Mouse (Mus musculus): ENCODE measurements around the gene Cox8a. TPM values are rescaled to one million over a fixed set of nuclear protein-coding genes. Genes with fewer than 3 reads are reported as not detected.

The Cox8a gene
- polyA plus RNA-seq, 1 experiment, result 2,047 TPM

Other genes starting within 250 kb of the Cox8a start
- gene Ppp1r14b, start 242.6 kb downstream of the Cox8a start, polyA plus RNA-seq (2012; rRNA removed), result 69.4 and 78.5 TPM in 2 replicates
- 63.4 and 74.5 TPM in 2 replicates for gene Plcb3, start 241.1 kb downstream of the Cox8a start, polyA plus RNA-seq (2012; rRNA removed)
- gene Fkbp2, start 237.1 kb downstream of the Cox8a start, polyA plus RNA-seq (2012; rRNA removed), result 80.5 and 126 TPM in 2 replicates
- gene Vegfb, start 230.0 kb downstream of the Cox8a start, polyA plus RNA-seq (2012; rRNA removed), result 62.4 and 80.9 TPM in 2 replicates
- gene Dnajc4, start 225.0 kb downstream of the Cox8a start, polyA plus RNA-seq (2012; rRNA removed), result 65.3 and 68.7 TPM in 2 replicates
- 45.2 and 46.9 TPM in 2 replicates for gene Nudt22, start 221.5 kb downstream of the Cox8a start, polyA plus RNA-seq (2012; rRNA removed)
- gene Trpt1, start 221.5 kb downstream of the Cox8a start, polyA plus RNA-seq (2012; rRNA removed), result 18.6 and 21.1 TPM in 2 replicates
- 10.3 and 11.8 TPM in 2 replicates for gene Fermt3, start 198.1 kb downstream of the Cox8a start, polyA plus RNA-seq (2012; rRNA removed)
- gene Stip1, start 177.6 kb downstream of the Cox8a start, polyA plus RNA-seq (2012; rRNA removed), result 42.0 and 46.0 TPM in 2 replicates
- gene Macrod1, start 160.8 kb downstream of the Cox8a start, polyA plus RNA-seq (2012; rRNA removed), result 29.9 and 42.2 TPM in 2 replicates
- 0.51 and 0.91 TPM in 2 replicates for gene Flrt1, start 111.9 kb downstream of the Cox8a start, polyA plus RNA-seq (2012; rRNA removed)
- 121 and 122 TPM in 2 replicates for gene Otub1, start 11.3 kb downstream of the Cox8a start, polyA plus RNA-seq (2012; rRNA removed)
- 29.7 and 35.5 TPM in 2 replicates for gene Naa40, start 23.6 kb upstream of the Cox8a start, polyA plus RNA-seq (2012; rRNA removed)
- 11.7 and 11.8 TPM in 2 replicates for gene Rcor2, start 49.7 kb upstream of the Cox8a start, polyA plus RNA-seq (2012; rRNA removed)
- 50.9 and 83.8 TPM in 2 replicates for gene Mark2, start 124.2 kb upstream of the Cox8a start, polyA plus RNA-seq (2012; rRNA removed)
- 14.7 and 15.5 TPM in 2 replicates for gene Spindoc, start 165.4 kb upstream of the Cox8a start, polyA plus RNA-seq (2012; rRNA removed)
- 20.7 and 21.1 TPM in 2 replicates for gene 2700081O15Rik, start 200.0 kb upstream of the Cox8a start, polyA plus RNA-seq (2012; rRNA removed)